Mouse (Mus musculus) limb, embryonic 10.5 days (tissue): ENCODE data around the gene Dpy19l3. TPM values are rescaled to one million over a fixed set of nuclear protein-coding genes. Genes with fewer than 3 reads are reported as not detected.

Source experiments
- DNase-seq: peaks from one replicate; pipeline ENCODE4 v3.0.0-alpha.2; 2017; ENCODE audit warnings: low spot score
- H3K27ac ChIP-seq: fragments of 300-500 bp; sonication (generic); 2 replicates; pipeline ENCODE4 v1.5.1; 2016; ENCODE audit warnings: mild to moderate bottlenecking
- H3K27me3 ChIP-seq: fragments of 300-500 bp; sonication (generic); 2 replicates; pipeline ENCODE4 v1.6.1; 2016; ENCODE audit warnings: low read depth, mild to moderate bottlenecking; ENCODE audit not compliant: poor library complexity, severe bottlenecking
- H3K36me3 ChIP-seq: fragments of 300-500 bp; sonication (generic); 2 replicates; pipeline ENCODE4 v1.6.1; 2016; ENCODE audit warnings: mild to moderate bottlenecking, moderate library complexity
- H3K4me1 ChIP-seq: fragments of 300-500 bp; sonication (generic); 2 replicates; pipeline ENCODE4 v1.6.1; 2016
- H3K4me3 ChIP-seq: fragments of 300-500 bp; sonication (generic); 2 replicates; pipeline ENCODE4 v1.5.1; 2016; ENCODE audit warnings: mild to moderate bottlenecking, moderate library complexity
- H3K9me3 ChIP-seq: fragments of 300-500 bp; sonication (generic); replicated peaks from 2 replicates; pipeline ENCODE4 v1.6.1; 2016; ENCODE audit warnings: mild to moderate bottlenecking
- WGBS: fragments of 180-500 bp; shearing (Covaris S2); methylation state at CpG from one replicate; pipeline ENCODE4 v1.1.7; 2016; 5-methylcytosine and 5-hydroxymethylcytosine counted together
- polyA plus RNA-seq: library from polyadenylated mRNA; unstranded; fragments of >200 nt; fragmentation: Nextera tagmentation; extraction: Ambion mirVana; gene quantifications from 2 replicates; pipeline ENCODE4 v1.2.1, GENCODE M21; 2016

Dpy19l3 gene
- polyA plus RNA-seq, 1 experiment from 2014 or later, result 33.9 TPM

- Histone ChIP-seq H3K4me1 (peaks cover 8% of the 10 kb centered on the region), H3K4me3 (no peak overlapping the region), H3K27ac (no peak overlapping the region), H3K9me3 (no peaks in the 10 kb centered on the region), H3K27me3 (no peaks in the 10 kb centered on the region), H3K36me3 (peaks cover 99% of the 10 kb centered on the region)
- WGBS, result 92% methylated on average over 5 of the region's 5 CpGs
- no peak for DNase-seq
Observed at GRCm38 (mm10) chr7:35742310-35742709, 11.9 kb downstream of the Dpy19l3 start.

GRCm38 (mm10) chr7:35741858-35742257 is 12.4 kb downstream of the Dpy19l3 start:
- Histone ChIP-seq H3K9me3 (no peaks in the 10 kb centered on the region), H3K36me3 (peaks cover 99% of the 10 kb centered on the region), H3K27ac (no peak overlapping the region), H3K4me3 (no peak overlapping the region), H3K4me1 (peaks cover 8% of the 10 kb centered on the region), H3K27me3 (no peaks in the 10 kb centered on the region)
- DNase-seq, result no peak
- WGBS, result 77% methylated on average over 5 of the region's 5 CpGs

GRCm38 (mm10) chr7:35740489-35741230 is 13.6 kb downstream of the Dpy19l3 start:
- Histone ChIP-seq H3K9me3 (no peaks in the 10 kb centered on the region), H3K4me3 (no peak overlapping the region), H3K36me3 (peaks cover 99% of the 10 kb centered on the region), H3K27me3 (no peaks in the 10 kb centered on the region), H3K4me1 (peaks cover 7% of the 10 kb centered on the region), H3K27ac (no peak overlapping the region)
- 92% methylated on average over 5 of the region's 5 CpGs for WGBS
- DNase-seq, result peak; percentile 56

GRCm38 (mm10) chr7:35738871-35739270 is 15.4 kb downstream of the Dpy19l3 start:
- Histone ChIP-seq H3K9me3 (no peaks in the 10 kb centered on the region), H3K27me3 (no peaks in the 10 kb centered on the region), H3K4me1 (no peaks in the 10 kb centered on the region), H3K27ac (no peak overlapping the region), H3K36me3 (peaks cover 99% of the 10 kb centered on the region), H3K4me3 (no peak overlapping the region)
- DNase-seq, result no peak

- H3K36me3 ChIP-seq, result peaks cover 81% of the 10 kb centered on the region
- WGBS, result 82% methylated on average over 14 of the region's 14 CpGs
- no peaks in the 10 kb centered on the region for H3K9me3 ChIP-seq
- no peak overlapping the region for H3K4me3 ChIP-seq
- no peaks in the 10 kb centered on the region for H3K27me3 ChIP-seq
- no peak overlapping the region for H3K27ac ChIP-seq
- DNase-seq, result no peak
- no peaks in the 10 kb centered on the region for H3K4me1 ChIP-seq
Observed at GRCm38 (mm10) chr7:35733313-35734050, 20.8 kb downstream of the Dpy19l3 start.

GRCm38 (mm10) chr7:35732585-35733059 is 21.6 kb downstream of the Dpy19l3 start:
- WGBS, result 89% methylated on average over 10 of the region's 10 CpGs
- H3K4me3 ChIP-seq, result no peak overlapping the region
- peaks cover 81% of the 10 kb centered on the region for H3K36me3 ChIP-seq
- H3K27me3 ChIP-seq, result no peaks in the 10 kb centered on the region
- no peak overlapping the region for H3K27ac ChIP-seq
- DNase-seq, result no peak
- H3K4me1 ChIP-seq, result no peaks in the 10 kb centered on the region
- no peaks in the 10 kb centered on the region for H3K9me3 ChIP-seq

GRCm38 (mm10) chr7:35729621-35730031 is 24.6 kb downstream of the Dpy19l3 start:
- peaks cover 80% of the 10 kb centered on the region for H3K36me3 ChIP-seq
- DNase-seq, result no peak
- WGBS, result 96% methylated on average over 9 of the region's 9 CpGs

GRCm38 (mm10) chr7:35728376-35728775 is 25.9 kb downstream of the Dpy19l3 start:
- H3K36me3 ChIP-seq, result peaks cover 81% of the 10 kb centered on the region
- WGBS, result 94% methylated on average over 12 of the region's 12 CpGs
- no peaks in the 10 kb centered on the region for H3K4me1 ChIP-seq
- no peaks in the 10 kb centered on the region for H3K9me3 ChIP-seq
- no peak overlapping the region for H3K4me3 ChIP-seq
- H3K27me3 ChIP-seq, result no peaks in the 10 kb centered on the region
- H3K27ac ChIP-seq, result no peak overlapping the region
- no peak for DNase-seq

More at GRCm38 (mm10) chr7:35729621-35730031, 24.6 kb downstream of the Dpy19l3 start:
- Histone ChIP-seq H3K27me3 (no peaks in the 10 kb centered on the region), H3K4me1 (no peaks in the 10 kb centered on the region), H3K4me3 (no peak overlapping the region), H3K27ac (no peak overlapping the region), H3K9me3 (no peaks in the 10 kb centered on the region)

GRCm38 (mm10) chr7:35723035-35723434 is 31.2 kb downstream of the Dpy19l3 start:
- no peak for DNase-seq
- Histone ChIP-seq H3K27ac (no peak overlapping the region), H3K36me3 (peaks cover 96% of the 10 kb centered on the region), H3K27me3 (no peaks in the 10 kb centered on the region), H3K4me1 (no peaks in the 10 kb centered on the region), H3K9me3 (no peaks in the 10 kb centered on the region), H3K4me3 (no peak overlapping the region)
- 77% methylated on average over 2 of the region's 2 CpGs for WGBS

- Histone ChIP-seq H3K9me3 (no peaks in the 10 kb centered on the region), H3K27ac (no peak overlapping the region), H3K4me1 (no peaks in the 10 kb centered on the region), H3K36me3 (peaks cover 88% of the 10 kb centered on the region), H3K27me3 (no peaks in the 10 kb centered on the region), H3K4me3 (no peak overlapping the region)
- DNase-seq, result no peak
- 91% methylated on average over 8 of the region's 8 CpGs for WGBS
Observed at GRCm38 (mm10) chr7:35718421-35719178, 35.7 kb downstream of the Dpy19l3 start.

GRCm38 (mm10) chr7:35710366-35710765 is 43.9 kb downstream of the Dpy19l3 start:
- 91% methylated on average over 5 of the region's 5 CpGs for WGBS
- no peaks in the 10 kb centered on the region for H3K9me3 ChIP-seq
- H3K4me1 ChIP-seq, result no peaks in the 10 kb centered on the region
- no peak overlapping the region for H3K27ac ChIP-seq
- no peak overlapping the region for H3K4me3 ChIP-seq
- no peaks in the 10 kb centered on the region for H3K27me3 ChIP-seq
- no peak for DNase-seq
- H3K36me3 ChIP-seq, result peaks cover 90% of the 10 kb centered on the region

GRCm38 (mm10) chr7:35708101-35708500 is 46.2 kb downstream of the Dpy19l3 start:
- Histone ChIP-seq H3K36me3 (peaks cover 80% of the 10 kb centered on the region), H3K4me3 (no peak overlapping the region), H3K9me3 (no peaks in the 10 kb centered on the region), H3K4me1 (no peaks in the 10 kb centered on the region), H3K27me3 (no peaks in the 10 kb centered on the region), H3K27ac (no peak overlapping the region)
- 81% methylated on average over 16 of the region's 16 CpGs for WGBS
- no peak for DNase-seq

- Histone ChIP-seq H3K4me1 (no peaks in the 10 kb centered on the region), H3K27ac (no peak overlapping the region), H3K4me3 (no peak overlapping the region), H3K36me3 (peaks cover 59% of the 10 kb centered on the region), H3K27me3 (no peaks in the 10 kb centered on the region), H3K9me3 (no peaks in the 10 kb centered on the region)
- WGBS, result 93% methylated on average over 8 of the region's 8 CpGs
- DNase-seq, result no peak
Observed at GRCm38 (mm10) chr7:35699005-35699404, 55.2 kb downstream of the Dpy19l3 start.
